Mouse (Mus musculus) left cerebral cortex, adult 2 months (tissue): ENCODE data around the gene Arhgef3. TPM values are rescaled to one million over a fixed set of nuclear protein-coding genes. Genes with fewer than 3 reads are reported as not detected.

ENCODE experiments used
- DNase-seq, 2 experiments: peaks; one replicate each; pipeline ENCODE4 v3.0.0; 2021 to 2022; ENCODE audit warnings: low spot score in 2 of 2, mixed read lengths in 1 of 2; ENCODE audit errors: extremely low spot score in 1 of 2
- H3K27ac ChIP-seq: fragments of 200-600 bp; 2 replicates; pipeline ENCODE4 v1.8.1; 2022
- H3K4me3 ChIP-seq: fragments of 200-600 bp; 2 replicates; pipeline ENCODE4 v1.8.1; 2022
- CTCF ChIP-seq: fragments of 200-600 bp; IDR thresholded peaks from 2 replicates; pipeline ENCODE4 v1.8.1; 2022; ENCODE audit warnings: antibody characterized with exemption, mild to moderate bottlenecking, moderate library complexity
- intact Hi-C: fragments of 180-260 bp; cut with DNase I; formaldehyde crosslinking; loops from one replicate; pipeline ENCODE4 v1.15.1; 2025
- total RNA-seq, 2 experiments: library from RNA; stranded (reverse); gene quantifications; 2 replicates each; pipeline ENCODE4 v1.2.3; 2021

The Arhgef3 gene
- total RNA-seq, 2 experiments from 2014 or later: 62.0 to 75.0 TPM

- Histone ChIP-seq H3K4me3 (no peak overlapping the region), H3K27ac (no peak overlapping the region)
- intact Hi-C loops: no loop called here
- TF ChIP-seq CTCF: no peak
- DNase-seq: no peak
Observed at GRCm38 (mm10) chr14:27405947-27406346, 291.2 kb downstream of the Arhgef3 start.

GRCm38 (mm10) chr14:27408240-27408639, 293.5 kb downstream of the Arhgef3 start:
- intact Hi-C loops: no loop called here
- Histone ChIP-seq H3K27ac (no peak overlapping the region), H3K4me3 (no peak overlapping the region)
- DNase-seq: no peak
- TF ChIP-seq CTCF: no peak

GRCm38 (mm10) chr14:27409662-27410061, 295.0 kb downstream of the Arhgef3 start:
- H3K27ac ChIP-seq: no peak overlapping the region
- H3K4me3 ChIP-seq: no peak overlapping the region
- DNase-seq: no peak
- intact Hi-C loops: loop anchor here (10.0 kb wide), 1 partner anchor 375 kb away; the partner anchor contains the start of gene Il17rd
- TF ChIP-seq CTCF: no peak

- intact Hi-C loops: loop anchor here (10.0 kb wide), 1 partner anchor 377 kb away; the partner anchor contains the start of gene Il17rd
- H3K4me3 ChIP-seq: no peak overlapping the region
- no peak for TF ChIP-seq CTCF
- DNase-seq: no peak
- H3K27ac ChIP-seq: no peak overlapping the region
Observed at GRCm38 (mm10) chr14:27411492-27411891, 296.8 kb downstream of the Arhgef3 start.

- no peak for TF ChIP-seq CTCF
- no peak for DNase-seq
- H3K27ac ChIP-seq: no peak overlapping the region
- intact Hi-C loops: loop anchor here (10.0 kb wide), 1 partner anchor 378 kb away; the partner anchor contains the start of gene Il17rd
- no peak overlapping the region for H3K4me3 ChIP-seq
Observed at GRCm38 (mm10) chr14:27412699-27413098, 298.0 kb downstream of the Arhgef3 start.

- intact Hi-C loops: loop anchor here (1.0 to 10.0 kb wide), 3 partner anchors 77 to 379 kb away; partner anchors contain the start of gene Il17rd
- Histone ChIP-seq H3K4me3 (no peak overlapping the region), H3K27ac (no peak overlapping the region)
- TF ChIP-seq CTCF: peak; percentile 88
- DNase-seq: no peak
Observed at GRCm38 (mm10) chr14:27413961-27414360, 299.3 kb downstream of the Arhgef3 start.

- no peak for DNase-seq
- Histone ChIP-seq H3K27ac (no peak overlapping the region), H3K4me3 (no peak overlapping the region)
- intact Hi-C loops: loop anchor here (10.0 kb wide), 2 partner anchors 156 to 446 kb away; partner anchors contain the start of gene Appl1
- TF ChIP-seq CTCF: no peak
Observed at GRCm38 (mm10) chr14:27420816-27421215, 306.1 kb downstream of the Arhgef3 start.

- intact Hi-C loops: loop anchor here (10.0 kb wide), 2 partner anchors 158 to 448 kb away; partner anchors contain the start of gene Appl1
- Histone ChIP-seq H3K4me3 (no peak overlapping the region), H3K27ac (no peak overlapping the region)
- no peak for TF ChIP-seq CTCF
- no peak for DNase-seq
Observed at GRCm38 (mm10) chr14:27422301-27422700, 307.6 kb downstream of the Arhgef3 start.

GRCm38 (mm10) chr14:27428573-27428972, 313.9 kb downstream of the Arhgef3 start, which contains the start of gene Fam208a:
Gene Fam208a, plus strand, starts transcription at chr14:27428834.
- peak within 1 kb of the TSS; percentile 79 for H3K4me3 ChIP-seq
- TF ChIP-seq CTCF: no peak
- DNase-seq: peak; percentile 92 to 94
- H3K27ac ChIP-seq: peak within 1 kb of the TSS; percentile 100
- intact Hi-C loops: loop anchor here (10.0 kb wide), 2 partner anchors 164 to 454 kb away; partner anchors contain the start of gene Appl1

GRCm38 (mm10) chr14:27428973-27429711, 314.4 kb downstream of the Arhgef3 start:
- peak overlapping the region; percentile 100 for H3K27ac ChIP-seq

GRCm38 (mm10) chr14:27430280-27430679, 315.6 kb downstream of the Arhgef3 start:
- no peak overlapping the region for H3K27ac ChIP-seq
- DNase-seq: no peak
- H3K4me3 ChIP-seq: peak overlapping the region; percentile 79; the same call in 1 of the 2 replicates
- TF ChIP-seq CTCF: no peak
- intact Hi-C loops: no loop called here

More at GRCm38 (mm10) chr14:27428973-27429711, 314.4 kb downstream of the Arhgef3 start:
- no peak; the same call in 1 of the 2 replicates for TF ChIP-seq CTCF
- DNase-seq: peak; percentile 83 to 86
- H3K4me3 ChIP-seq: peak overlapping the region; percentile 79
- intact Hi-C loops: loop anchor here (10.0 kb wide), 2 partner anchors 164 to 454 kb away; partner anchors contain the start of gene Appl1

GRCm38 (mm10) chr14:27432064-27432463, 317.4 kb downstream of the Arhgef3 start:
- intact Hi-C loops: no loop called here
- Histone ChIP-seq H3K27ac (no peak overlapping the region), H3K4me3 (no peak overlapping the region)
- no peak for TF ChIP-seq CTCF
- DNase-seq: no peak
